Mouse (Mus musculus) midbrain, embryonic 14.5 days (tissue): ENCODE measurements around the gene Mroh2a. TPM values are rescaled to one million over a fixed set of nuclear protein-coding genes. Genes with fewer than 3 reads are reported as not detected.

Experiments used
- ATAC-seq: fragments of 200-750 bp; cut with Nextera tagmentation; 2 replicates; pipeline ENCODE4 v1.8.0; 2017; ENCODE audit warnings: moderate number of reproducible peaks, moderate library complexity; ENCODE audit not compliant: low FRiP score, low TSS enrichment
- DNase-seq: peaks from one replicate; pipeline ENCODE4 v3.0.0-alpha.2; 2015
- H3K27ac ChIP-seq: fragments of 300-500 bp; sonication (generic); replicated peaks from 2 replicates; pipeline ENCODE4 v1.5.1; 2014; ENCODE audit warnings: mild to moderate bottlenecking, low read depth, low read length, moderate library complexity
- H3K27me3 ChIP-seq: fragments of 300-500 bp; sonication (generic); 2 replicates; pipeline ENCODE4 v1.6.1; 2014; ENCODE audit warnings: low read length, control low read depth, mixed read lengths; ENCODE audit not compliant: control insufficient read depth, insufficient read depth
- H3K36me3 ChIP-seq: fragments of 300-500 bp; sonication (generic); 2 replicates; pipeline ENCODE4 v1.6.1; 2014; ENCODE audit warnings: low read length, control low read depth; ENCODE audit not compliant: control insufficient read depth, insufficient read depth
- H3K4me1 ChIP-seq: fragments of 300-500 bp; sonication (generic); 2 replicates; pipeline ENCODE4 v1.6.1; 2014; ENCODE audit warnings: mild to moderate bottlenecking, antibody characterized with exemption, low read length, control low read depth; ENCODE audit not compliant: control insufficient read depth, insufficient read depth
- H3K4me2 ChIP-seq: fragments of 300-500 bp; sonication (generic); 2 replicates; pipeline ENCODE4 v1.6.1; 2014; ENCODE audit warnings: mild to moderate bottlenecking, low read length, moderate library complexity
- H3K4me3 ChIP-seq: fragments of 300-500 bp; sonication (generic); replicated peaks from 2 replicates; pipeline ENCODE4 v1.5.1; 2014; ENCODE audit warnings: low read depth, low read length
- H3K9ac ChIP-seq: fragments of 300-500 bp; sonication (generic); replicated peaks from 2 replicates; pipeline ENCODE4 v1.6.1; 2014; ENCODE audit warnings: mild to moderate bottlenecking, low read length, moderate library complexity
- H3K9me3 ChIP-seq: fragments of 300-500 bp; sonication (generic); 2 replicates; pipeline ENCODE4 v1.6.1; 2016; ENCODE audit warnings: low read length, control low read depth, mixed read lengths; ENCODE audit not compliant: control insufficient read depth
- WGBS: fragments of 180-500 bp; shearing (Covaris S2); extraction: QIAGEN DNeasy Blood & Tissue Kit; methylation state at CpG from one replicate; pipeline ENCODE4 v1.1.7; 2014; 5-methylcytosine and 5-hydroxymethylcytosine counted together
- polyA plus RNA-seq: library from polyadenylated mRNA; unstranded; fragments of >200 nt; fragmentation: Nextera tagmentation; extraction: Ambion mirVana; gene quantifications from 2 replicates; pipeline ENCODE4 v1.2.1, GENCODE M21; 2014

Gene Mroh2a
- polyA plus RNA-seq, 1 experiment from 2014 or later: 1.8 TPM

DNA sequence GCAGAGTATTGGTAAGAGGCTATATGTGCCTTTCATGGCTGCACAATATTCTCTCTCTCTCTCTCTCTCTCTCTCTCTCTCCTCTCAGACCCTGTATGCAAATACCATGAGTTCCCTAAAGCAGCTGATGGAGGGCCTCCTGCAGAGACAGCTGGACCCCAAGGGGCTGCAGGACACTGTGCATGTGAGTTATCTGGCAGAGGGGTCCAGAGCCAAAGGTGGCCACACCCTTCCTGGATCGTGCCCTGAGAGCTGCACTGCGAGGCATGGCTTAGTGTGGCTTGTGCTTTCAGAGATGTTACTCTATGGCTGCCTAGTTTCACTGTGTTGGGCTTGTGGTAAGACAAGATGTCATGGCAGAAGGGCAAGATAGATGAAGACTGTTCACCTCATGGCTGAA, 20.9 kb downstream of the Mroh2a start:
- Histone ChIP-seq H3K27ac (no peak overlapping the region), H3K9me3 (peaks cover 96% of the 10 kb centered on the region), H3K9ac (no peak overlapping the region), H3K4me2 (no peak overlapping the region), H3K27me3 (no peaks in the 10 kb centered on the region), H3K4me3 (no peak overlapping the region), H3K36me3 (no peaks in the 10 kb centered on the region), H3K4me1 (no peaks in the 10 kb centered on the region)
- 48% methylated on average over 2 of the region's 2 CpGs for WGBS
- ATAC-seq (no peak), DNase-seq (no peak)

DNA sequence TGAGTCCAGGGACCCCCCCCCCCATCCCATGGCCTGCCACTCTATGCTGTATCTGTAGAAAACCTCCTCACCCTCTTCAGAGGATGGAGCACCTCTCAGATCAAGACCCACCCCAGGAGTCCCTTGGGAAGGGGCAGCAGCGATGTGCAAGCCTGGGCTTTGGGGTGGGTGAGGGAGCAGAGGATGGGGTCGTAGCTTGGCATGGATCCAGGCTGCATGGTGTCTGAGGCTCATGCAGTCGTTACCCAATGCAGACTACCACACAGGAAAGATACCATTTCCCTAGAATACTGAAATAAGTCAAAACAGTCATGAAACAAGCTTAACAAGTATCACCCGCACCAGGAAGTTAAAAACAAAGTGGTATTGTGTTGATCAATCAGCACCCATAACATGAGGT, 21.9 kb downstream of the Mroh2a start:
- Histone ChIP-seq H3K9me3 (peaks cover 97% of the 10 kb centered on the region), H3K4me2 (no peak overlapping the region), H3K27me3 (no peaks in the 10 kb centered on the region), H3K27ac (no peak overlapping the region), H3K4me3 (no peak overlapping the region), H3K4me1 (no peaks in the 10 kb centered on the region), H3K9ac (no peak overlapping the region), H3K36me3 (no peaks in the 10 kb centered on the region)
- ATAC-seq: no peak
- 70% methylated on average over 4 of the region's 4 CpGs for WGBS
- DNase-seq: no peak

DNA sequence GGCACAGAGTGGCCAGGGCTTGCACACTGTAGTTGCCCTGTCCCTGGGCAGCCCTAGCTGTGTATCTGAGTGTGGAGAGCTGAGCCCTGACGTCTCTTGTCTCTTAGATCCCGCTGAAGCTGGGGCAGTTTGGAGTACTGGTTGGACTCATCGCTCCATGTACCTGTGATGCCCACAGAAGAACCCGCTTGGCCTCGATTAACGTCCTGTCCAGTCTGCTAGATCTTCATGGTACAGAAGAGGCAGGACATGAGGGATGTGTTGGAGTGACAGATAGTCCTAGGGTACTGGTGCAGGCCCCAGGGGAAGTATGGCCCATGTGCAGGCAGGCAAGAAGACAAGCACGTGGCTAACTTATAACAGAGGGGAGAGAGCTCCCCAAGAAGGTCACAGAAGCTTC, 22.8 kb downstream of the Mroh2a start:
- ATAC-seq (no peak), DNase-seq (no peak)
- WGBS: 77% methylated on average over 7 of the region's 7 CpGs

DNA sequence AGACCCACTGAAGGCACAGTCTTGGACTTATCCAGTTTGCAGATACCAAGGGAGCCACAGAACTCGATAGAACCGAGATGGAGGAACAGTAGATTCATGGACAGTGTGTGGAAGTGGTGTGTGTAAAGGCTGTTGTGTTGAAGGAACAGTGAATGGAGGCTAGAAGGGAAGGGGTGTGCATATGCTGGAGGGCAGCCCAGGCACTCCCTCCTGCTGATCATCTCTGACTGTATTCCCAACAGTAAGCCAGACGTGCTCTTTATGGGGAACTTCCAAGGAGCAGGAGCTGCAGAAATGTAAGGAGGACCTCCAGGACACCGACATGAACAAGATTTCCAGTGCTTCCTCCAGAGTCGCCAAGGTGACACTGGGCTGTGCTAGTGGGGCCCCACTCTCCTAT, 23.2 kb downstream of the Mroh2a start:
- WGBS: 83% methylated on average over 5 of the region's 5 CpGs
- Histone ChIP-seq H3K27ac (no peak overlapping the region), H3K27me3 (no peaks in the 10 kb centered on the region), H3K4me3 (no peak overlapping the region), H3K4me2 (no peak overlapping the region), H3K9ac (no peak overlapping the region), H3K4me1 (no peaks in the 10 kb centered on the region), H3K36me3 (no peaks in the 10 kb centered on the region), H3K9me3 (peaks cover 95% of the 10 kb centered on the region)
- DNase-seq (no peak), ATAC-seq (no peak)

More for the DNA sequence above, 22.8 kb downstream of the Mroh2a start:
- H3K4me1 ChIP-seq: no peaks in the 10 kb centered on the region
- H3K27ac ChIP-seq: no peak overlapping the region
- H3K9ac ChIP-seq: no peak overlapping the region
- H3K36me3 ChIP-seq: no peaks in the 10 kb centered on the region
- H3K4me2 ChIP-seq: no peak overlapping the region
- H3K4me3 ChIP-seq: no peak overlapping the region
- peaks cover 95% of the 10 kb centered on the region for H3K9me3 ChIP-seq
- H3K27me3 ChIP-seq: no peaks in the 10 kb centered on the region

DNA sequence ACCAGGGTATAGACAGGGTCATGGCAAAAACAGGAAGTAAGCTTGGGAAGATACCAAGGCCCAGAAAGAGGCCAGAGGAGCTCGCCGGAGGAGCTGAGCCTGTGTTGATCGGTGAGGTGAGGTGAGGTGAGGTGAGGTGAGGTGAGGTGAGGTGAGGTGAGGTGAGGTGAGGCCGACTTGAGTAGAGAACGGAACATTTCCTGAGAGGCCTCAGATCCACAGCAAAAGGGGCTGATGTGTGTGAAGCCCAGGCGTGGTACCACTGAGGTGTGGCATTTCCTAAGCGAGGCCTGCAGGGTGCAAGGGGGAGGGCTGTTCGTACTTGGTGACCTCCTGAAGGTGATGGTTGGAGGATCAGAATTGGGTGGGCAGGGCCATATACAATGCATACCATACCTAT, 26.3 kb downstream of the Mroh2a start:
- ATAC-seq (no peak), DNase-seq (no peak)
- 74% methylated on average over 8 of the region's 8 CpGs for WGBS
- Histone ChIP-seq H3K4me2 (no peak overlapping the region), H3K9me3 (peaks cover 92% of the 10 kb centered on the region), H3K9ac (no peak overlapping the region), H3K4me3 (no peak overlapping the region), H3K36me3 (no peaks in the 10 kb centered on the region), H3K27me3 (no peaks in the 10 kb centered on the region), H3K4me1 (no peaks in the 10 kb centered on the region), H3K27ac (no peak overlapping the region)

DNA sequence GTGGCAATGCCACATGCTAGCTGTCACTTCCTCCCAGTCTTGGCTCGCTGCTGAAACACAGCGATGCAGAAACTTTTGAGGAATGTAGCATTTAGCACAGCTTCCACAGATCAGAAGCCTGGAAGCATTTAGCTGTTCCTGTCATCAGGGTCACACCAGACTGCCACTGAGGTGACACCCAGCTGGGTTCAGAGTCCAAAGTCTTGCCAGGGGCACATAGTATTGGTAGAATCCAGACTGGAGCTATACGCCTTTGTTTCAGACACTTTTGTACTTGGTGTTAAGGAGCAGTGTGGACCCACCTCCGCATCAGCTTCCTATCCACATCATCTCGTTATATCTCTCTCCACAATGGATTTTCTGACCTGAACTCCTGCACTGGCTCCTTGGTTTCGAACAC, 26.8 kb downstream of the Mroh2a start:
- Histone ChIP-seq H3K9ac (no peak overlapping the region), H3K27me3 (no peaks in the 10 kb centered on the region), H3K4me2 (no peak overlapping the region), H3K9me3 (peaks cover 88% of the 10 kb centered on the region), H3K4me1 (no peaks in the 10 kb centered on the region), H3K36me3 (no peaks in the 10 kb centered on the region), H3K27ac (no peak overlapping the region), H3K4me3 (no peak overlapping the region)
- no peak for DNase-seq
- ATAC-seq: no peak
- WGBS: 76% methylated on average over 6 of the region's 6 CpGs

DNA sequence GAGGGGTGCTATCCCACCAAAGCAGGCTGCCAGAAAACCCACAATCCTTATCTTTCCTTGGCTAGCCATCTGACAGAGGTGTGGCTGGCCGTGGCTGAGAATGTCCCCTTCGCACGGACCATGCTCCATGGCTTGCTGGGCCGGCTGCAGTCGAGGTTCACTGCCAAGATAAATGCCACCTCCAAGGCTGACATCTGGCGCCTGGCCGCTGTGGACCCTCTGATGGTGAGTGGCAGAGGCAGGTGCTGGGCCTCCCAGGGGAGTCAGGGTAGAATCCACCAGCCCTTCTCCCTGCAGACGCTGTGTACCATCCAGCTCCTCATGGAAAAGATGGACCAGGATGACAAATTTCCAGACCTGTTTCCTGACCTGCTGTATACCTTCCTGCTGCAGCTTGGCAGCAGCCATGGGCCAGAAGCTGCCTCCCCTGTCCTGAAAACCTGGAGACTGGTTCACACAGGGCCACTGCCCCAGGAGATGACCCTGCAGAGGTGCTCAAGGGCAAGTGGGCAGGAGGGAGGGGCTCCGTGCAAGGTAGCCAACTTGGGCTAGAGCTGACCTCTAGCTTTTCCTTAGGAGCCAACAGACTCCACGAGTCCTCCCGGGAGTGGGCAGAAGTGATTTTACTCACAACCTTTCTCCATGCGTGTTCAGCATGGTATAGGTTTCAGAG, 28.1 kb downstream of the Mroh2a start:
- H3K27me3 ChIP-seq: no peaks in the 10 kb centered on the region
- H3K9ac ChIP-seq: no peak overlapping the region
- no peak overlapping the region for H3K4me2 ChIP-seq
- DNase-seq (no peak), ATAC-seq (peak; percentile 7; the same call in 1 of the 2 replicates)
- H3K36me3 ChIP-seq: peaks cover 6% of the 10 kb centered on the region
- H3K9me3 ChIP-seq: peaks cover 74% of the 10 kb centered on the region
- 88% methylated on average over 12 of the region's 12 CpGs for WGBS
- H3K4me3 ChIP-seq: no peak overlapping the region
- H3K27ac ChIP-seq: no peak overlapping the region
- no peaks in the 10 kb centered on the region for H3K4me1 ChIP-seq

DNA sequence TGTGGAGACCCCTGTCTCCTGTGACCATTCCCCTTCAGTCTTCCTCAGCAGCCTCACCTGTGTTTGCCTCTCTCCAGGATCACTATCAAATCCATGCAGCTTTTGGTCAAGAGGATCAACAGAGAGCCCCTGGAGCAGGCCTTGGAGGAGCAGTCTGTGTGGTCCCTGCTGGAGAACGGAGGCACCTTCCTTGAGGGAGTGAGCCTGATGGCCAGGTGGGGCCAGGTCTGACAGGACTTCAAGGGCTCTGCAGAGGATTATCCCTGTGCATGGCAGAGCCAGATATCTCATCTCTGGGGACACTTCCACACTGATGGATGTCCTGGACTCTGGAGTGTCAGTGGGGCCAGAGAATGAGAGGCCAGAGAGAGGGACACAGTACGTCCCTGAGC, 28.7 kb downstream of the Mroh2a start:
- DNase-seq (no peak), ATAC-seq (peak; percentile 2; the same call in 1 of the 2 replicates)
- H3K9me3 ChIP-seq: peaks cover 69% of the 10 kb centered on the region
- H3K4me2 ChIP-seq: no peak overlapping the region
- H3K9ac ChIP-seq: no peak overlapping the region
- no peaks in the 10 kb centered on the region for H3K27me3 ChIP-seq
- 56% methylated on average over 2 of the region's 2 CpGs for WGBS
- no peaks in the 10 kb centered on the region for H3K4me1 ChIP-seq
- H3K36me3 ChIP-seq: peaks cover 11% of the 10 kb centered on the region
- H3K27ac ChIP-seq: no peak overlapping the region
- no peak overlapping the region for H3K4me3 ChIP-seq

DNA sequence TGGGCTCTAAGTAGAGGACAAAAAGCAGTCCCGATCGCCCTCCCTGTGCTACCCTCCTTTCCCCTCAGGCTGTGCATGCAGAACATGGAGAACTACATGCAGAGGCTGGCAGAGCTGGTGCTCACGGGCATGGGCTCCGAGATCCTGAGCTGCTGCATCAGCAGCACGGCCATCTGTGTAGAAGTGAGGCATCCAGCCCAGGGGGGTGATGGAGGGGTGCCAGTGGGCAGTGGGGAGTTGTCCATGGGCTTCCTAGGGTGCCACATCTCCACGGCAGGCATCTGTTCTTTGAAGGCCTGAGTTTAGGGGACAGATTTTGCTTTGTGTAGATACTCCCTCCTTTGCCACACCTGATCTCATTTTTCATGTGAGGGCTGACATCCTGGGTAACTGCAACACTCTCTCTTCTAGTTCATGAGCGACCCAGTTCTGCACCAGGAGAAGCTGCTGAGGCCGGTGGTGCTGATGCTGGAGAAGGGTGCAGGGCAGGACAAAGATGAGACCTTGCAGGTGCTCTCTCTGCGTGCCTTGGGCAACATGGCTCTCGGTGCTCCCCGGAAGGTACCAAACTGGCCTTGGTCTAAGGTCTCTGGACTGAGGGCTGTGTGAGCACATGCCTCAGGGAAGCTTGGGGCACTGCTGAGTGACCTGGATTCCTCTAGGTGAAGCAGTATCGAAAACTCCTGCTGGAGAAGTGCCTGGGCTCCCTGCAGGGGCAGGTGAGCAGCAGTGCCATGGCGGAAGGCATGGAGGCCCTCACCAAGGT, 29.4 kb downstream of the Mroh2a start:
- Histone ChIP-seq H3K4me1 (no peaks in the 10 kb centered on the region), H3K9me3 (peaks cover 62% of the 10 kb centered on the region), H3K4me3 (no peak overlapping the region), H3K36me3 (peaks cover 18% of the 10 kb centered on the region), H3K4me2 (no peak overlapping the region), H3K27ac (no peak overlapping the region), H3K9ac (no peak overlapping the region), H3K27me3 (no peaks in the 10 kb centered on the region)
- ATAC-seq: no peak; the same call in 1 of the 2 replicates
- no peak for DNase-seq
- whole genome bisulfite sequencing: 79% methylated on average over 13 of the region's 13 CpGs
